In genomic region chr6:53448317-53448870, GRCm38 (mm10) we compare ENCODE assay signal across 18 mouse cellular contexts.
DNase-seq lines count a peak whose midpoint lies in the region; ATAC-seq lines count a peak whose summit lies in the region.
"Had no signal": no experiment of that assay in that cellular context is flagged by ENCODE, and none has a peak within 500 bp of the region (broad histone marks: within the 10 kb centered on the region; RNA-seq: fewer than 3 reads in every experiment).

No protein-coding gene starts in this region.

- H3K9ac ChIP-seq in forebrain, embryonic 11.5 days (ENCODE audit: low read length): no peak overlapping the region
- H3K9ac ChIP-seq: embryonic facial prominence, embryonic 12.5 days; forebrain, postnatal 0 days; stomach, embryonic 15.5 days had no signal

- H3K79me2 ChIP-seq in macrophage (ENCODE audit: inconsistent target): no peaks in the 10 kb centered on the region

- no peaks in the 10 kb centered on the region for H3K36me3 ChIP-seq in limb, embryonic 10.5 days
- no peaks in the 10 kb centered on the region for H3K36me3 ChIP-seq in macrophage (ENCODE audit: inconsistent target)
- H3K36me3 ChIP-seq in forebrain, embryonic 11.5 days (ENCODE audit: control insufficient read depth, insufficient read depth, low read length): no peaks in the 10 kb centered on the region
- H3K36me3 ChIP-seq: embryonic facial prominence, embryonic 12.5 days; stomach, embryonic 15.5 days had no signal

- no peaks in the 10 kb centered on the region for H3K27me3 ChIP-seq in limb, embryonic 10.5 days (ENCODE audit: low read depth, poor library complexity, severe bottlenecking)
- H3K27me3 ChIP-seq in forebrain, embryonic 11.5 days (ENCODE audit: control insufficient read depth, insufficient read depth, low read length): no peaks in the 10 kb centered on the region
- H3K27me3 ChIP-seq: embryonic facial prominence, embryonic 12.5 days; stomach, embryonic 15.5 days had no signal

- H3K9me3 ChIP-seq in limb, embryonic 10.5 days (replicated peaks): no peaks in the 10 kb centered on the region
- no peaks in the 10 kb centered on the region for H3K9me3 ChIP-seq in forebrain, embryonic 11.5 days (ENCODE audit: control insufficient read depth, low read length)
- H3K9me3 ChIP-seq: embryonic facial prominence, embryonic 12.5 days; stomach, embryonic 15.5 days had no signal

- peak; percentile 3 for DNase-seq in 416B (ENCODE audit: low read depth)
- peak; percentile 53 to 54 for DNase-seq in B cell, adult 2 months
- DNase-seq in limb, embryonic 10.5 days (ENCODE audit: low spot score): no peak
- no peak for DNase-seq in forebrain, embryonic 11.5 days (ENCODE audit: low spot score)
- no peak for DNase-seq in testis, postnatal 10 days (ENCODE audit: low spot score)
- DNase-seq in retina, postnatal 1 day: no peak
- DNase-seq: adrenal gland, adult 8-10 months; cerebellum, adult 18-20 months; forebrain, postnatal 0 days; gastrocnemius, postnatal 10 days; kidney, adult 11 months; right cerebral cortex, adult 18-20 months had no signal

- ATAC-seq in forebrain, embryonic 11.5 days (replicated peaks; ENCODE audit: low FRiP score): no peak
- ATAC-seq: hindbrain, postnatal 0 days; midbrain, embryonic 16.5 days had no signal

- H3K4me3 ChIP-seq in limb, embryonic 10.5 days: no peak overlapping the region
- no peak overlapping the region for H3K4me3 ChIP-seq in macrophage (ENCODE audit: inconsistent target)
- H3K4me3 ChIP-seq in forebrain, embryonic 11.5 days (ENCODE audit: low read depth, low read length): no peak overlapping the region
- H3K4me3 ChIP-seq: embryonic facial prominence, embryonic 12.5 days; left cerebral cortex, adult 2 months; stomach, embryonic 15.5 days had no signal

- H3K27ac ChIP-seq in limb, embryonic 10.5 days: peak overlapping the region; percentile 54; the same call in 1 of the 2 replicates
- peak overlapping the region; percentile 83 for H3K27ac ChIP-seq in macrophage
- no peak overlapping the region for H3K27ac ChIP-seq in forebrain, embryonic 11.5 days (ENCODE audit: low read depth, low read length)
- H3K27ac ChIP-seq: embryonic facial prominence, embryonic 12.5 days; hindbrain, postnatal 0 days; left cerebral cortex, adult 2 months; stomach, embryonic 15.5 days had no signal

- no peak overlapping the region for H3K4me2 ChIP-seq in forebrain, embryonic 11.5 days (ENCODE audit: low read depth, low read length, severe bottlenecking)
- H3K4me2 ChIP-seq: embryonic facial prominence, embryonic 12.5 days; stomach, embryonic 15.5 days had no signal

- WGBS in limb, embryonic 10.5 days: 90% methylated on average over 9 of the region's 9 CpGs
- 7% methylated on average over 9 of the region's 9 CpGs for WGBS in macrophage (ENCODE audit: missing documents)
- WGBS in forebrain, embryonic 11.5 days: 88% methylated on average over 9 of the region's 9 CpGs

- peaks cover 57% of the 10 kb centered on the region for H3K4me1 ChIP-seq in limb, embryonic 10.5 days
- H3K4me1 ChIP-seq in forebrain, embryonic 11.5 days (replicated peaks; ENCODE audit: control insufficient read depth, insufficient read depth, low read length): 0 out of 2 replicates have a peak, but pooled peaks cover 2% of the 10 kb centered on the region

Comparison
In these comparisons a context has a peak if more than half of its experiments do, and no peak if none do; other contexts are left out.
1. DNase-seq: peak in 416B (single experiment) and B cell, adult 2 months (2 of 2); none in limb, embryonic 10.5 days (single experiment), forebrain, embryonic 11.5 days (single experiment), testis, postnatal 10 days (single experiment) and retina, postnatal 1 day (single experiment).